In the genomic region with DNA sequence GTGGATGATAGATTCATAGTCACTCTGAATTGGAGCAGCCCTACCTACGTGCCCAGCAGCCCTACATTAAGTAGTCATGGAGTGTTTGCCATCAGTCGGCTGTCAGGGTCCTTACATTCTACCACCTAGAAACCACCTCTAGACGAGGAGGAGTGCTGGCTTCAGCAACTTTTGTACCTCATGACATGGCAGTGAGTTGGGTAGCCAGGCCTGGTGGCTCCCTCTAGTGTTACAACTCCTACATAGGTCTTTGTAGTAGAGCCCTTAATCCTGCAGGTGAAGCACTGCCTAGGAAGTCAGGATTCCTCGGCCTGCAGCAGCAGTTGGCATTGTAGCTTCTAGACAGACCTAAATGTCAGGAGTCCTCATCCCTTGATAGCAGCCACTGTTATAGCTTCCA, we compare ENCODE assay signal across 8 mouse cellular contexts. TPM values are rescaled to one million over a fixed set of nuclear protein-coding genes. Genes with fewer than 3 reads are reported as not detected.
DNase-seq lines count a peak whose midpoint lies in the region; ATAC-seq and TF ChIP-seq lines count a peak whose summit lies in the region.

No protein-coding gene starts in this region.

- peaks cover 51% of the 10 kb centered on the region for H3K36me3 ChIP-seq in forebrain, embryonic 14.5 days (ENCODE audit: control insufficient read depth, insufficient read depth, low read length)
- H3K36me3 ChIP-seq in forebrain, embryonic 13.5 days (ENCODE audit: poor library complexity, severe bottlenecking): peaks cover 54% of the 10 kb centered on the region
- no peaks in the 10 kb centered on the region; the same call in 1 of the 2 replicates for H3K36me3 ChIP-seq in embryonic facial prominence, embryonic 11.5 days (replicated peaks; ENCODE audit: control insufficient read depth, insufficient read depth, low read depth, low read length)
- H3K36me3 ChIP-seq in intestine, embryonic 16.5 days (ENCODE audit: control insufficient read depth, insufficient read depth, low read length): peaks cover 9% of the 10 kb centered on the region; the same call in 1 of the 2 replicates
- H3K36me3 ChIP-seq in liver, embryonic 14.5 days (replicated peaks; ENCODE audit: control insufficient read depth, insufficient read depth, low read depth): peaks cover 44% of the 10 kb centered on the region

- peak; percentile 45 for DNase-seq in forebrain, embryonic 14.5 days (ENCODE audit: low spot score)
- DNase-seq in B cell, adult 2 months: peak; percentile 72 to 76
- peak; percentile 41 for DNase-seq in adrenal gland, postnatal 25 days
- DNase-seq in embryonic facial prominence, embryonic 11.5 days (ENCODE audit: low spot score): peak; percentile 57
- peak; percentile 15 to 33 (median 24) for DNase-seq in liver, embryonic 14.5 days (ENCODE audit: low read depth in 3 of 3, low spot score in 3 of 3)
- peak; percentile 33 for DNase-seq in right cerebral cortex, postnatal 25 days

- WGBS in forebrain, embryonic 14.5 days: 48% methylated on average over 4 of the region's 4 CpGs
- WGBS in forebrain, embryonic 13.5 days: 53% methylated on average over 4 of the region's 4 CpGs
- WGBS in embryonic facial prominence, embryonic 11.5 days: 63% methylated on average over 4 of the region's 4 CpGs
- WGBS in intestine, embryonic 16.5 days: 49% methylated on average over 4 of the region's 4 CpGs
- 44% methylated on average over 4 of the region's 4 CpGs for WGBS in liver, embryonic 14.5 days (ENCODE audit: insufficient replicate concordance)

- H3K27me3 ChIP-seq in forebrain, embryonic 14.5 days (replicated peaks; ENCODE audit: control insufficient read depth, insufficient read depth, low read length): no peaks in the 10 kb centered on the region
- H3K27me3 ChIP-seq in forebrain, embryonic 13.5 days: no peaks in the 10 kb centered on the region
- H3K27me3 ChIP-seq in embryonic facial prominence, embryonic 11.5 days (ENCODE audit: control insufficient read depth, insufficient read depth, low read length): no peaks in the 10 kb centered on the region
- H3K27me3 ChIP-seq in intestine, embryonic 16.5 days (replicated peaks; ENCODE audit: control insufficient read depth, insufficient read depth, low read length): no peaks in the 10 kb centered on the region
- H3K27me3 ChIP-seq in liver, embryonic 14.5 days (ENCODE audit: control insufficient read depth, insufficient read depth, low read length): no peaks in the 10 kb centered on the region

- H3K9me3 ChIP-seq in forebrain, embryonic 14.5 days (replicated peaks; ENCODE audit: control insufficient read depth, low read length): no peaks in the 10 kb centered on the region
- H3K9me3 ChIP-seq in forebrain, embryonic 13.5 days (replicated peaks): no peaks in the 10 kb centered on the region
- H3K9me3 ChIP-seq in embryonic facial prominence, embryonic 11.5 days (replicated peaks; ENCODE audit: control insufficient read depth, low read length): no peaks in the 10 kb centered on the region
- H3K9me3 ChIP-seq in intestine, embryonic 16.5 days (ENCODE audit: control insufficient read depth, low read length): no peaks in the 10 kb centered on the region
- H3K9me3 ChIP-seq in liver, embryonic 14.5 days (ENCODE audit: control insufficient read depth, low read length): no peaks in the 10 kb centered on the region

- H3K4me1 ChIP-seq in forebrain, embryonic 14.5 days (ENCODE audit: control insufficient read depth, insufficient read depth, low read length): no peaks in the 10 kb centered on the region
- H3K4me1 ChIP-seq in forebrain, embryonic 13.5 days: peaks cover 3% of the 10 kb centered on the region; the same call in 1 of the 2 replicates
- H3K4me1 ChIP-seq in embryonic facial prominence, embryonic 11.5 days (ENCODE audit: control insufficient read depth, insufficient read depth, low read length): no peaks in the 10 kb centered on the region
- no peaks in the 10 kb centered on the region for H3K4me1 ChIP-seq in intestine, embryonic 16.5 days (ENCODE audit: control insufficient read depth, insufficient read depth, low read length)
- no peaks in the 10 kb centered on the region for H3K4me1 ChIP-seq in liver, embryonic 14.5 days (replicated peaks; ENCODE audit: control insufficient read depth in 2 of 2, insufficient read depth in 2 of 2, low read length in 1 of 2)

- no peak overlapping the region for H3K4me3 ChIP-seq in forebrain, embryonic 14.5 days (ENCODE audit: low read depth, low read length)
- H3K4me3 ChIP-seq in forebrain, embryonic 13.5 days: no peak overlapping the region
- no peak overlapping the region for H3K4me3 ChIP-seq in embryonic facial prominence, embryonic 11.5 days (ENCODE audit: low read depth, low read length)
- no peak overlapping the region for H3K4me3 ChIP-seq in intestine, embryonic 16.5 days (ENCODE audit: low read length)
- no peak overlapping the region for H3K4me3 ChIP-seq in liver, embryonic 14.5 days (ENCODE audit: insufficient read depth in 1 of 2, low read depth in 2 of 2, low read length in 2 of 2)

- ATAC-seq in forebrain, embryonic 14.5 days: no peak
- no peak for ATAC-seq in forebrain, embryonic 13.5 days
- no peak for ATAC-seq in embryonic facial prominence, embryonic 11.5 days (replicated peaks; ENCODE audit: insufficient number of reproducible peaks, low FRiP score, low TSS enrichment, low read depth)
- peak; percentile 66 for ATAC-seq in intestine, embryonic 16.5 days
- ATAC-seq in liver, embryonic 14.5 days (ENCODE audit: insufficient read depth): 0 out of 2 replicates have a peak, but pooled peaks have one; percentile 47

- no peak overlapping the region for H3K4me2 ChIP-seq in forebrain, embryonic 14.5 days (ENCODE audit: low read length)
- H3K4me2 ChIP-seq in forebrain, embryonic 13.5 days: no peak overlapping the region
- H3K4me2 ChIP-seq in embryonic facial prominence, embryonic 11.5 days (ENCODE audit: low read depth, low read length): no peak overlapping the region
- H3K4me2 ChIP-seq in intestine, embryonic 16.5 days (ENCODE audit: low read depth, low read length): no peak overlapping the region
- H3K4me2 ChIP-seq in liver, embryonic 14.5 days (ENCODE audit: low read depth): no peak overlapping the region

- no peak overlapping the region for H3K27ac ChIP-seq in forebrain, embryonic 14.5 days (ENCODE audit: low read depth, low read length)
- H3K27ac ChIP-seq in forebrain, embryonic 13.5 days: no peak overlapping the region
- H3K27ac ChIP-seq in embryonic facial prominence, embryonic 11.5 days (replicated peaks; ENCODE audit: low read depth, low read length): no peak overlapping the region
- H3K27ac ChIP-seq in intestine, embryonic 16.5 days (ENCODE audit: low read length): no peak overlapping the region
- H3K27ac ChIP-seq in liver, embryonic 14.5 days: no peak overlapping the region

- peak; percentile 88 for TF ChIP-seq CTCF in liver, embryonic 14.5 days (IDR thresholded peaks at IDR 0.05; ENCODE audit: low read depth)

- TF ChIP-seq EP300 in liver, embryonic 14.5 days (IDR thresholded peaks at IDR 0.05; ENCODE audit: low read depth): no peak

- H3K9ac ChIP-seq in forebrain, embryonic 14.5 days (ENCODE audit: low read length): no peak overlapping the region
- no peak overlapping the region for H3K9ac ChIP-seq in forebrain, embryonic 13.5 days
- H3K9ac ChIP-seq in embryonic facial prominence, embryonic 11.5 days (replicated peaks; ENCODE audit: low read length): no peak overlapping the region
- H3K9ac ChIP-seq in intestine, embryonic 16.5 days (ENCODE audit: low read depth, low read length): no peak overlapping the region
- H3K9ac ChIP-seq in liver, embryonic 14.5 days (replicated peaks): no peak overlapping the region

RNA-seq across cellular contexts. Expression of gene Marveld3, which starts 44.7 kb away (rescaled TPM):
- 0.79 and 1.3 TPM in 2 replicates for polyA plus RNA-seq in forebrain, embryonic 14.5 days (2014; fragmentation: Nextera tagmentation; extraction: Ambion mirVana)
- polyA plus RNA-seq in forebrain, embryonic 13.5 days (2015; fragmentation: Nextera tagmentation; extraction: Ambion mirVana): 1.0 and 1.5 TPM in 2 replicates
- total RNA-seq in adrenal gland, postnatal 25 days (2021): not detected in 2 replicates
- 0.43 and 0.65 TPM in 2 replicates for polyA plus RNA-seq in embryonic facial prominence, embryonic 11.5 days (2014; fragmentation: Nextera tagmentation; extraction: Ambion mirVana)
- polyA plus RNA-seq in intestine, embryonic 16.5 days (2015; fragmentation: Nextera tagmentation; extraction: Ambion mirVana): 12.0 and 17.1 TPM in 2 replicates
- polyA plus RNA-seq in liver, embryonic 14.5 days (2012; rRNA removed): 0.02 and 0.04 TPM in 2 replicates
- 0.09 TPM in 1 of 2 replicates, not detected in the other for polyA plus RNA-seq in liver, embryonic 14.5 days (2014; fragmentation: Nextera tagmentation; extraction: Ambion mirVana)

RNA-seq across cellular contexts. Expression of gene Phlpp2, which starts 48.9 kb away (rescaled TPM):
- polyA plus RNA-seq in forebrain, embryonic 14.5 days (2014; fragmentation: Nextera tagmentation; extraction: Ambion mirVana): 3.7 and 5.0 TPM in 2 replicates
- 3.1 and 3.4 TPM in 2 replicates for polyA plus RNA-seq in forebrain, embryonic 13.5 days (2015; fragmentation: Nextera tagmentation; extraction: Ambion mirVana)
- total RNA-seq in adrenal gland, postnatal 25 days (2021): 10.0 and 11.0 TPM in 2 replicates
- polyA plus RNA-seq in embryonic facial prominence, embryonic 11.5 days (2014; fragmentation: Nextera tagmentation; extraction: Ambion mirVana): 2.4 and 2.8 TPM in 2 replicates
- polyA plus RNA-seq in intestine, embryonic 16.5 days (2015; fragmentation: Nextera tagmentation; extraction: Ambion mirVana): 1.7 and 2.1 TPM in 2 replicates
- polyA plus RNA-seq in liver, embryonic 14.5 days (2012; rRNA removed): 6.5 TPM in 2 replicates
- polyA plus RNA-seq in liver, embryonic 14.5 days (2014; fragmentation: Nextera tagmentation; extraction: Ambion mirVana): 3.1 and 3.9 TPM in 2 replicates

Comparison
In these comparisons a context has a peak if more than half of its experiments do, and no peak if none do; other contexts are left out.
1. ATAC-seq: peak in intestine, embryonic 16.5 days (single experiment) and liver, embryonic 14.5 days (single experiment); none in forebrain, embryonic 14.5 days (single experiment), forebrain, embryonic 13.5 days (single experiment) and embryonic facial prominence, embryonic 11.5 days (single experiment).
2. DNase-seq: peak in every context shown above with its lines; median percentile 74 in B cell, adult 2 months; 57 in embryonic facial prominence, embryonic 11.5 days; 45 in forebrain, embryonic 14.5 days; 41 in adrenal gland, postnatal 25 days; 33 in right cerebral cortex, postnatal 25 days; 24 in liver, embryonic 14.5 days.